Mouse (Mus musculus): ENCODE data around the gene Vps8. TPM values are rescaled to one million over a fixed set of nuclear protein-coding genes. Genes with fewer than 3 reads are reported as not detected.

The Vps8 gene
- polyA plus RNA-seq, 1 experiment from 2014 or later, result 28.8 TPM

DNA sequence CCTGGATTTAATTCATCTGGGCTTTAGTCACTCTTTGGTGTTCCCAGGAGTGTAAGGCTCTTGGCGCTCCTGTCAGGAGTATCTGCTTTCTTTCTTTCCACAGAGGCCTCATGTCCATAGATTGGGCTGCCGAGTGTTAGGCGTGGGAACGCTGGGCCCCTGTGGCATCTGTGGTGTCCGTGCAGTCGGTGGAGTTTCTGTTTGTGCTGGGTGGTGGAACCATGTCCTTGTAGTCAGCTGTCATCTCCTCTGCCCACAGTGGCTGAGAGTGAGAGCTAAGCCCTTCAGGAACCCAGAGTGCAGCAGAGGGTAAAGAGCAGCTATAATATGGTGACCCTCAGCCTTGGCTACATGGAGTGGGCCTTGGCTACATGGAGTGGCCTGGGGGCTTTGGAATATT, 140.4 kb downstream of the Vps8 start:
- Histone ChIP-seq H3K27ac (no peak overlapping the region), H3K36me3 (ENCODE audit: insufficient read depth, low read length) (no peaks in the 10 kb centered on the region), H3K27me3 (ENCODE audit: insufficient read depth, low read length) (no peaks in the 10 kb centered on the region), H3K4me1 (replicated peaks; ENCODE audit: insufficient read depth, low read length) (no peaks in the 10 kb centered on the region), H3K4me2 (ENCODE audit: low read length) (no peak overlapping the region), H3K9me3 (replicated peaks; ENCODE audit: low read length) (no peaks in the 10 kb centered on the region), H3K4me3 (replicated peaks; ENCODE audit: low read depth, low read length) (no peak overlapping the region), H3K9ac (ENCODE audit: low read depth, low read length) (no peak overlapping the region)
- ATAC-seq (replicated peaks; ENCODE audit: low FRiP score, low read depth) (no peak), DNase-seq (ENCODE audit: low spot score) (no peak)
- no peak for TF ChIP-seq CTCF (IDR thresholded peaks at IDR 0.05; ENCODE audit: low read depth)
- 86% methylated on average over 6 of the region's 6 CpGs for WGBS

GRCm38 (mm10) chr16:21567093-21567492, 144.2 kb downstream of the Vps8 start:
- no peak overlapping the region for H3K4me3 ChIP-seq (replicated peaks; ENCODE audit: low read depth, low read length)
- ATAC-seq (replicated peaks; ENCODE audit: low FRiP score, low read depth) (no peak), DNase-seq (ENCODE audit: low spot score) (no peak)
- H3K9me3 ChIP-seq (replicated peaks; ENCODE audit: low read length), result no peaks in the 10 kb centered on the region
- H3K36me3 ChIP-seq (ENCODE audit: insufficient read depth, low read length), result no peaks in the 10 kb centered on the region
- no peaks in the 10 kb centered on the region for H3K4me1 ChIP-seq (replicated peaks; ENCODE audit: insufficient read depth, low read length)
- no peak for TF ChIP-seq CTCF (IDR thresholded peaks at IDR 0.05; ENCODE audit: low read depth)
- no peaks in the 10 kb centered on the region for H3K27me3 ChIP-seq (ENCODE audit: insufficient read depth, low read length)
- no peak overlapping the region for H3K4me2 ChIP-seq (ENCODE audit: low read length)
- H3K27ac ChIP-seq, result no peak overlapping the region
- no peak overlapping the region for H3K9ac ChIP-seq (ENCODE audit: low read depth, low read length)
- WGBS, result 75% methylated on average over 5 of the region's 5 CpGs

- no peak for DNase-seq (ENCODE audit: low spot score)
Measured at GRCm38 (mm10) chr16:21569952-21570351, 147.0 kb downstream of the Vps8 start.

GRCm38 (mm10) chr16:21570786-21571185, 147.9 kb downstream of the Vps8 start:
- Histone ChIP-seq H3K27me3 (ENCODE audit: insufficient read depth, low read length) (no peaks in the 10 kb centered on the region), H3K4me2 (ENCODE audit: low read length) (no peak overlapping the region), H3K36me3 (ENCODE audit: insufficient read depth, low read length) (no peaks in the 10 kb centered on the region), H3K27ac (no peak overlapping the region), H3K9ac (ENCODE audit: low read depth, low read length) (no peak overlapping the region), H3K4me1 (replicated peaks; ENCODE audit: insufficient read depth, low read length) (no peaks in the 10 kb centered on the region), H3K4me3 (replicated peaks; ENCODE audit: low read depth, low read length) (no peak overlapping the region), H3K9me3 (replicated peaks; ENCODE audit: low read length) (no peaks in the 10 kb centered on the region)
- no peak for DNase-seq (ENCODE audit: low spot score)
- ATAC-seq (replicated peaks; ENCODE audit: low FRiP score, low read depth), result no peak
- WGBS, result 91% methylated on average over 5 of the region's 5 CpGs
- no peak for TF ChIP-seq CTCF (IDR thresholded peaks at IDR 0.05; ENCODE audit: low read depth)

More at GRCm38 (mm10) chr16:21569952-21570351, 147.0 kb downstream of the Vps8 start:
- TF ChIP-seq CTCF (IDR thresholded peaks at IDR 0.05; ENCODE audit: low read depth), result no peak
- Histone ChIP-seq H3K27ac (no peak overlapping the region), H3K4me3 (replicated peaks; ENCODE audit: low read depth, low read length) (no peak overlapping the region), H3K4me2 (ENCODE audit: low read length) (no peak overlapping the region), H3K36me3 (ENCODE audit: insufficient read depth, low read length) (no peaks in the 10 kb centered on the region), H3K9ac (ENCODE audit: low read depth, low read length) (no peak overlapping the region), H3K4me1 (replicated peaks; ENCODE audit: insufficient read depth, low read length) (no peaks in the 10 kb centered on the region), H3K27me3 (ENCODE audit: insufficient read depth, low read length) (no peaks in the 10 kb centered on the region), H3K9me3 (replicated peaks; ENCODE audit: low read length) (no peaks in the 10 kb centered on the region)
- no peak for ATAC-seq (replicated peaks; ENCODE audit: low FRiP score, low read depth)
- 68% methylated on average over 7 of the region's 7 CpGs for WGBS

- Histone ChIP-seq H3K27ac (no peak overlapping the region), H3K9ac (ENCODE audit: low read depth, low read length) (no peak overlapping the region), H3K27me3 (ENCODE audit: insufficient read depth, low read length) (no peaks in the 10 kb centered on the region), H3K4me3 (replicated peaks; ENCODE audit: low read depth, low read length) (no peak overlapping the region), H3K4me2 (ENCODE audit: low read length) (no peak overlapping the region), H3K4me1 (replicated peaks; ENCODE audit: insufficient read depth, low read length) (no peaks in the 10 kb centered on the region), H3K36me3 (ENCODE audit: insufficient read depth, low read length) (no peaks in the 10 kb centered on the region), H3K9me3 (replicated peaks; ENCODE audit: low read length) (no peaks in the 10 kb centered on the region)
- no peak for TF ChIP-seq CTCF (IDR thresholded peaks at IDR 0.05; ENCODE audit: low read depth)
- 53% methylated on average over 10 of the region's 10 CpGs for WGBS
- ATAC-seq (replicated peaks; ENCODE audit: low FRiP score, low read depth), result no peak
- DNase-seq (ENCODE audit: low spot score), result peak; percentile 12
Measured at GRCm38 (mm10) chr16:21576000-21576420, 153.1 kb downstream of the Vps8 start.

- 78% methylated on average over 6 of the region's 6 CpGs for WGBS
- no peak for ATAC-seq (replicated peaks; ENCODE audit: low FRiP score, low read depth)
- no peaks in the 10 kb centered on the region for H3K27me3 ChIP-seq (ENCODE audit: insufficient read depth, low read length)
Measured at GRCm38 (mm10) chr16:21589110-21589509, 166.2 kb downstream of the Vps8 start.

DNA sequence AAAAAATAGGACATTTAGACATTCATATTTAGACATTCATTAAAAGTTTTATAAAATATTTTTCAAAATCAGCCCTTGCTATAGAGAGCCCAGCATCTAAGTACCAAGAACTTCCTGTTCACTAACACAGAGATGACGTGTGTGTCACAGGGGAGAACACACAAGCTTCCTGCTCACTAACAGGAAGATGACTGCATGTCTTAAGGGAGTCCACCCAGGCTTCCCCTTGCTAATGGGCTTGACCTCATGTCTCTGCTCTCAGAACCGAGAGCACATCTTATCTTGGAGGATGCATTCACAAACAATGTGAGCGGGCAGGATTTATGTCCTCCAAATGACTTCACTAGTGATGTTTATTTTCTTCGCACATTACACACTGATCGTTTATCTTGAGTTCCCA, 167.9 kb downstream of the Vps8 start:
- Histone ChIP-seq H3K27me3 (ENCODE audit: insufficient read depth, low read length) (no peaks in the 10 kb centered on the region), H3K9ac (ENCODE audit: low read depth, low read length) (no peak overlapping the region), H3K4me1 (replicated peaks; ENCODE audit: insufficient read depth, low read length) (no peaks in the 10 kb centered on the region), H3K27ac (no peak overlapping the region), H3K4me3 (replicated peaks; ENCODE audit: low read depth, low read length) (no peak overlapping the region), H3K9me3 (replicated peaks; ENCODE audit: low read length) (no peaks in the 10 kb centered on the region), H3K36me3 (ENCODE audit: insufficient read depth, low read length) (no peaks in the 10 kb centered on the region), H3K4me2 (ENCODE audit: low read length) (no peak overlapping the region)
- peak; percentile 81 for DNase-seq (ENCODE audit: low spot score)
- peak; percentile 63; the same call in 1 of the 2 replicates for ATAC-seq (replicated peaks; ENCODE audit: low FRiP score, low read depth)
- WGBS, result 16% methylated on average over 5 of the region's 5 CpGs
- TF ChIP-seq CTCF (IDR thresholded peaks at IDR 0.05; ENCODE audit: low read depth), result no peak

More at GRCm38 (mm10) chr16:21589110-21589509, 166.2 kb downstream of the Vps8 start:
- Histone ChIP-seq H3K4me3 (replicated peaks; ENCODE audit: low read depth, low read length) (no peak overlapping the region), H3K9ac (ENCODE audit: low read depth, low read length) (no peak overlapping the region), H3K27ac (no peak overlapping the region), H3K4me1 (replicated peaks; ENCODE audit: insufficient read depth, low read length) (no peaks in the 10 kb centered on the region), H3K4me2 (ENCODE audit: low read length) (no peak overlapping the region), H3K9me3 (replicated peaks; ENCODE audit: low read length) (no peaks in the 10 kb centered on the region), H3K36me3 (ENCODE audit: insufficient read depth, low read length) (no peaks in the 10 kb centered on the region)
- no peak for TF ChIP-seq CTCF (IDR thresholded peaks at IDR 0.05; ENCODE audit: low read depth)
- DNase-seq (ENCODE audit: low spot score), result no peak

Data from kidney, postnatal 0 days (tissue).